Mouse (Mus musculus) retina, embryonic 14.5 days (tissue): ENCODE data around the gene Rtn1.
"Not testable (repeated sequence)": the region's sequence is repeated elsewhere in the genome, so short reads cannot be mapped to it uniquely, and the experiment has no call there.

Experiments
- DNase-seq: peaks from one replicate; pipeline ENCODE4 v3.0.0-alpha.2; 2015; ENCODE audit warnings: low spot score

Rtn1 gene

DNA sequence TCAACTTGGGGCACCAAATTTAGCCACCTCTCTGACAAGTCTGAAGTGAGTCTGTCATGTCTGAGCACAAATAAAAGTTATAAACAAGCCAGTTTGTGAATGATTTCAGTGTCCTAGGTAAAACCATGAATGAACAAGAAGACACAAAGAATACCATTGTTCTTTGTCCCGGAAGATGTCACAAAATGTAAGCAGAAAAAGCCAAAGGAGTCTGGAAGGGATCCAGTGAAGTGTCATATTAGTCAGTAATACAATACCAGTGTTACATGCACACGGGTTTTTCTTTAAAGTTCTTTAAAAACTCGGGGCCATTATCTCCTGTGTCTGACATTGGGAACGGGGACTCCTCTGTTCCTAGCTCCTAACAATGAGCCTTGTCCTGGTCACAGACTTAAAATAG is 85.1 kb downstream of the Rtn1 start:
- no peak for DNase-seq

DNA sequence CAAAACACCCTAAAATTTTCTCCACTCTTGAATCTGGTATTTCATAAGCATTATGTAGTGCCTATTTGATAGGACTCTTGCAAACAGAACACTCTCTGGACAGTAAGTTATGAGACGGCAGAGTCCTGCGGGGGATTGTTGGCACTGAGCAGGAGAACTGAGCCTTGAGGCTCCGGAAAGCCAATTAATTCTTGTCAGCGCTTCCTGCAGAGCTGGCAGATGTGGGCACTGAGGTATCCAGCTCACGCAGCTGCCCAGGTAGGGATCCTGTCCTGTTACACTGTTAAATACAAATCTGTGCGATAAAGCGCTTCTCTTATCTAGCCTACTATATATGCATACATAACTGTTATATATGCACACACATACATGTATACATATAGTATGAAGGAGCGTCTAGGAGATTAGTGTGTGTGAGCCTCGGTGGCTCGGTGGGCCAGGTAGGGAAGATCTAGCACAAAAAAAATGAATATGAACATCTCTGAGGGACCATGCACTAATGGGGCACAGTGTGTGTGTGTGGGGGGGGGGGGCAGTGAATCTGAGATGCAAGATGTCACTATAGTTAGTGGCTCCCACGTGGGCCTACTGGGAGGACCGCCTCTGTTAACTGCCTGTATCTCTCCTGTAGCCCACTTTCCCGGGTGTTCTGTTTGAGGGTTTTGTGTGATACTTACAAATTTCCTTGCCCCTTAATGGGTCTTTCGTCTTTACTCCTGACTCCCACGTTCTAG is 93.0 kb downstream of the Rtn1 start:
- DNase-seq = no peak

DNA sequence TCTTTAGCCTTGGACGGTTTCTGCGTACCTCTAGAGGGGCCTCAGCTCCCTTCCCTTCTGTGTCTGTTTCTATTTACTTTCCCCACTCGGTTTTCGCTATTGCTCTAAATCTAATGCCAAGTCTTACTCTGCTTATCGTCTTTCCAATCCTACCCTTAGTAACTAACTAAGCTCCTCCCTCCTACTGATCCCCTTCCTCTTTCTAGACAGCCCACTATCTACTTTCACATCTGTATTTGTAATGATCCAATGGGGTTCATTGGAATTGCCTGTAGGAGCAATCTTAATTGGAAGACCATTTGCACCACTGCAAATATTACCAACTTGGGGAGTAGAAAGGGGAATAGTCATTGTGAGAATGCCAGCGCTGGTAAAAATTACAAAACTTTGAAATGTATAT is 98.0 kb downstream of the Rtn1 start:
- DNase-seq = no peak

DNA sequence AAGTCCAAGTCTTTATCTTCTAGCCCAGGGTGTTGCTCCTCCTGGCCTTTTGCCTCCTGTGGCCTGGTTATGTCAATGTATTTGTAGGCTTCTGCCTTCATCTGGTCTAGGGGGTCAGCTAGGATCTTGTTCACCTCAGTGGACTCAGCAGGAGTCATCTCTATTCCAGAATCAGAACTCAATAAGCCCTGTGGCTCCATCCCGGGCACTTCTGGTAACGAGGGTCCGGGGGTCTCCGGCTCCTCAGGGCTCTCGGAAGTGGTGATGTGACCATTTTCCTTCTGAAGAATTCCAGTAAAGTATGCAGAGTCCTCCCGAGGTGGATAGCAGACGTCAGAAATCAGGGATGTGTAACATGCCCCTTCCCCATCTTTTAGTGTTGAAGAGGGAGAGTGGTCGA is 100.3 kb downstream of the Rtn1 start:
- no peak for DNase-seq

DNA sequence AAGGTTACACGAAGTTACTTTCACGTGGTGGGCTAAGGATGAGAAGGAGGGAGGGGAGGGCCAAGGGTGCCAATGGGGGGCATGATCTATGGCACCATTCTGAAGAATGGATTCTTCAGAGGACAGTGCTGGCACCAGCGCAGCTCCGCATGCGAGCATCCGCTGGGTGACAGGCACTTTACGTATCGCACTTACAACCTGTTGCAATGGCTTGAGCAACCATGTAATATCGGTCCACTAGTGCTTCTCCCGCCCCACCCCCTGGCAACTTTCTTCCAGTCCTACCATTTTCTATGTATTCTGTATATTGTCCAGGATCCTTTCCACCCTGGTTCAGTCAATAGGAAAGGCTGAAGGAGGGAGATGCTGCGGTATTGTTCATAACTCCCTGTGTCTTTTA is 102.6 kb downstream of the Rtn1 start:
- DNase-seq = no peak

DNA sequence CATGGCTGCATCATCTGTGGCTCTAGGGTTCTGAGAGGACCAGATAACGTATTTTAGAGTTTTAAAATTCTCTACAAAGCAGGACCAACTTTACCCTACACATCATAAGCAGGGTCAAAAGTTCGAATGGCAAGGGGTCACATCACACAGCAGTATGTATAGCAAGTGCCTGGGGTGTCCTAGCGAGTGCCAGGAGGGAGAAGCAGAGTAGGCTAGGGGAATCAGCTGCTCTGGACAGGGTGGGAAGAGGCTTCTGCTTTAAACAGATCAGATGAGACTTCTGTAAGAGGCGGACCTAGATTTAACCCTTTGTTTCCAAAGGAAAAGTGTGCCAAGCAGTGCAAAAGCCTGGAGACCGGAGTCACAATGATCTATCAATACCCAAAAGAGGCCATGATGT is 103.4 kb downstream of the Rtn1 start:
- DNase-seq = peak; percentile 32

- peak; percentile 70 for DNase-seq
Measured at GRCm38 (mm10) chr12:72304985-72305384, 103.9 kb downstream of the Rtn1 start.

DNA sequence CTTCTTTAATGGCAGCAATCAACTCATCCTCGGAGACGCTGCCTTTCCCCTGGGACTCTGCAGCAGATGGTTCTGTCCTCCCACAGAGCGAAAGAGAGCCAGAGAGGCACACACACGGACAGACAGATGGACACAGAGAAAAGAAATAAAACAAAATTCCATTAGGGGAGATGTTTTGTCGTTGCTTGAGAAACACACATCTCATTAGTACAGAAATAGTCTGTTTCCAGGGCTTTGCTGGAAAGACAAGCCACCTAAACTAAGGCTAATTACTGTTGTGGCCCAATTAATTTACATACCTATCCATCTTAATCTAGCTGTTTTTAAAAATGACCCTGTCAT is 104.5 kb downstream of the Rtn1 start:
- no peak for DNase-seq

GRCm38 (mm10) chr12:72303624-72304346 is 105.1 kb downstream of the Rtn1 start:
- no peak for DNase-seq

DNA sequence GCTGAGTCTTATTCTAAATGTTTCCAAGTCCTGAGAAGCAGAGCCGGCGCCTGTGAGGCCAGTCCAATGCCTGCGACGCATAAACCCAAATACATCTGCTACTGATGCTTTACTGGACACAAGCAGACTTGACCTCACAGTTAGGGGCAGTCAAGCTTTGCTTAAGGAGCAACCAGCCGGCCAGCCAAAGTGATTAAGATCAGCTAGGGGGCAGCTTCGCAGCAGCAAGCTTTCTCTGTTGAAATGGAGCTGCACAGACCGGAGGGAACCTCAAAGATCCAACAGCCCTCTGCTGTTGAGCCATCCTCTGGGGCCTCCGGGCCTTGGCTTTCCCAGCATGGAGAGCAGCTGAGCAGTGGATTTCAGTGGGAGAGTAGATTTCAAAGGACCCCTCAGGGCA is 107.4 kb downstream of the Rtn1 start:
- DNase-seq = peak; percentile 63

DNA sequence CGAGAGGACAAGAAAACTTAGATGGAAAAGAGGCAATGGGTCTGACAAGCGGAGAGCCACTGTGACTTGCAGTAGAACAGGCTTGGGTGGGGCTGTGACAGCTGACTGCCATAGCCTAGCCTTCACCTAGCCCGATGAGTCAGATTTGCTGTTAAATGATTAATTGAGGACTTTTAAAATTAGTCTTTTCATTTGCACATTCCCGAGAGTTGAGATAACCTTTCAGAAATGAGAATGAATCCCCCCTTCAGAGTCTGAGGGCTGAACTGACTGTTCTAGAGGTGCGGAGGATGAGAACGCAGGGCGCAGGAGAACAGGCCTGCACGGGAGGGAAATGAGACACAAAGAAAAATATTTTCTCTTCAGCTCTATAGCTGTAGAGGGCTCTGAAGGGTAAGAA is 107.9 kb downstream of the Rtn1 start:
- no peak for DNase-seq

DNA sequence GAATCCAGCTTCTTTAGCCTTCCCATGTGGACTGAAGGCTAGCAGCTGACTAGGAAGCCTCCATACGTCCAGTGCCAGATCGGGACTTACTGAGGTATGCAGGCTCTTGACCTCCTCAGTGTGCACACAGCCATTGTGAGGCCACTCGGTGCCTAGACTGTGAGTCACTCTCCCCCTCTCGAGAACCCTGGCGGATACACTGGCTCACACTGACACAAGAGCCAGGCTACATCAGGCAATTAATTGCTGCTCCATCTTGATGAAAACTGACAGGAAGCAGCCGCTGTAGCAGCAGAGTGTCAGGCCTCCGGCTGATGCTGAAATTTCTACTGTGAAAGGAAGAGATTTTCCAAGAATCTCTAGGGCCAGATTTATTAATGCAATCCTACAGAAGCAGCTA is 110.6 kb downstream of the Rtn1 start:
- peak; percentile 71 for DNase-seq

- no peak for DNase-seq
Measured at GRCm38 (mm10) chr12:72296552-72296951, 112.3 kb downstream of the Rtn1 start.

- DNase-seq = not testable (repeated sequence)
Measured at GRCm38 (mm10) chr12:72293185-72293584, 115.7 kb downstream of the Rtn1 start.

- DNase-seq = peak; percentile 62
Measured at GRCm38 (mm10) chr12:72292566-72292965, 116.3 kb downstream of the Rtn1 start.

DNA sequence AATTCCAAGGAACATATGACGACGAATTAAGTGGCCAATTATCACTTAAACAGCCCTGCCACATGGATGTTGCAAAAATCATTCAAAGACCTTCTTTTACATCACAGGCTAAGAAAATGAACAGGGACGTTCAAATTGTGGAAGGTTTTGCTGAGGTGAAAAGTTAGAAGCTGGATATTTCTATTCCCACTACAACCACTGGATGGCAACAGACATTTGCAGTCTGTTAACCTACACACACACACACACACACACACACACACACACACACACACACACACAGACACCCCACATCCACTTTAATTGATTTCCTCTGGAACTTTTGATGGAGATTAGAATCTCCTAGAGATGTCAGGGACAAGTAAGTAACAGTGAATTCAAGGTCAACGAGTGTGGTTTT is 117.6 kb downstream of the Rtn1 start:
- DNase-seq = no peak

GRCm38 (mm10) chr12:72288215-72288614 is 120.6 kb downstream of the Rtn1 start:
- DNase-seq = no peak

DNA sequence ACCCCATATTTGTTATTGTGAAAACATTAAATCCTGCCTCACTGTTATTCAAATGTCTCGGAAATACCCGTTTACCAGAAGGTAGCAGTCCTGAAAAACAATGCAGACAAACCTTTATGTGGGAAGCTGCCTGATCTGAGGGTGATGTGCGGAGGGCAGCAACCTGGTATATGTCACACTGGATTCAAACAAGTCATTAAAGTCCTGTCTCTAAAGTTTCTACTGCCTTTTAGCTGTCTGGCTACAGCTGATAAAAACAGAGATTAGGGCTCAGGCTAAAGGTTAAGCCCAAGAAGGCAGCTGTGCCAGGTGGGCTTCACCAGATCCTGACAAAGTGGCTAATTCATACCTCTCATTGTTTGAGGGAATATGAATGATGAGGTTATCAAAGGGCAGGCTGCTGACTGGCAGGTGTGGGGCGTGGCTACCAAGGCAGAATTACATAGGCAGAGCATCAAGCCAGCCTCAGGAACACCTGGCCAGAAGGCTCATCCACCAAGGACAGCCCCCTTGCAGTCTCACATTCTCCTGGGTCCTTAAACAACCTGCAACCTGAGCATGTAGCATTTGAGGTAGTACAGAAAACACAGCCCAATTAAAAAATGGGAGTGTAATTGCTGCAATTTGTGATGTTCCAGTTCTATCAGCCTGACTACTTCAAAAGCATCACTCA is 121.4 kb downstream of the Rtn1 start:
- DNase-seq = no peak

DNA sequence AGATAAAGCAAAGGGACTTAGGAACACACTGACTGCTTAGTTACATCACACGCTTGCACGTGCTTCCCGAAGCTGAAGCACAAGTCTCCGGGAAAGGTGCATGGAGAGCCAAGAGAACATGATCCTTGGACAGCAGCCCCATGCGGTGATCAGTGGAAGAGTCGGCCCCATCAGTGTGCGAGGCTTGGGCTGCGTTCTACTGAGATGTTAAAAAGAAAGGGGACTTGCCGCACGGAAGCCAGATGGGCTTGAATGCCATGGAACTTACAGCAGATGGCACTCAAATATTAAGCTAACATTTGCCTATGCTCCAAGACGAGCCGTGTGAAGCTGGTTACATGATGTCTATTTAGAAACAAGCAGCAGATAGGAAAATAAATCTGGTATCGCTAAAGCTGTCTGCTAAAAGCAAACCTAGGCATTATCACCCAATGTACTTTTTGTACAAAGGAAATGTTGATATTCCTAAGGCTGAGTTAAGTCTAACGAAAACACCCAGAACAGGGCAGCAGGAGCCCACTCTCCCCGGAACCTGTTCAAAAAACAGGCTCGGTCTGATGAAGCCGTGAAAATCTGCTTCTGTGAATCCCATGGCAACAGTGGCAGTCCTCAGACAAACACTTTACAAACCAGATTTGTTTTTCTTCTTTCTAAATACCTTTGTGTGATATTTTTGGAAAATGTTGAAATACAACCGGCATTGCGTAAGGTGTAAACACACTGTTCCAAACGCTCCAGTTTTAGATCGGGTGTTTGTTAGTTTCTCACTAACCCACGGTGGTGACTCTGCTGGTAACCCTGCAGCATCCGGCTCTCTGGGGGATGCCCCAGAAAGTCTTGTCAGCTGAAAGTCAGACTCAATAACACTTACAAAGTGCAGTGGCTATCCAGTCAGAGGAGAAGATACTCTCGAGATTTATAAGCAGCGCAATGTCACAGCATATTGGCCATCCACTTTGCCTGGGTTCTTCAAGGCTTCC is 123.2 kb downstream of the Rtn1 start:
- peak; percentile 29 for DNase-seq

- no peak for DNase-seq
Measured at GRCm38 (mm10) chr12:72284576-72284975, 124.3 kb downstream of the Rtn1 start.

DNA sequence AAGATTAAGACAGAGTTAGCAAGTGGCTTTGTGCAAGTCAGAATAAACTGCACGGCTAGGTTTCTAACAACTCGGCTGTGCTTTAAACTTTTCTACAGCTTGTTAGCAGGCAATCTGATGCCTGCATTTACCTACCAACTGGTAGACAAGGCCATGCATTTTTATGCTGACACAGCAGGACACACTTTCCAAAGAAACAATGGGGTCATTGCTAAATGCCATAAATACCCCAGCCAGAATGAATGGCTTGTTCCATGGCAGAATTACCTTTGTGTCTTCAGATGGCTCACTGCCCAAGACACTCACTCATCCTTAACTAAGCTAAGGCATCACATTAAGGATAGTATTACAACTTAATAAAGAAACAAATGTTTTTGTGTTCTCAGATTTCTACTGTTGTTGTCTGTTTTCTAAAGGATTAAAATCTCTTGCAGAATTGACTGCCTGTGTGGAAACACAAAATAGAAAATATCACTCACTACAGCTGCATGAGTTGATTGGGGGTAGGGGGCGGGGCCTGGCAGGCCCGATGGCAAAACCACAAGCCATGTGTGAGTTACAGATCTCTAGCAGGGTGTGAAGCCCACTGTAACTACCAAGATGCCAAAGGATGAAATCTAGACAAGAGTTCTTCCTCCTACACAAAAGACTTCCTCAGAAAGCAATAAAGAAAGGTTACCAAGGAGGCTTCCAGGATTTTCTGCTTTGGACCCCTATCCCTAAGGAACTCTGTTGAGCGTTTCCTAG is 129.6 kb downstream of the Rtn1 start:
- no peak for DNase-seq
